Mouse (Mus musculus) kidney, adult 2 months (tissue): Measurements from ENCODE around the gene Rasgef1c.

Source experiments
- CTCF ChIP-seq: fragments of 200-500 bp; conservative IDR thresholded peaks from 2 replicates; pipeline ENCODE4 v1.5.1; 2011; ENCODE audit warnings: low read depth, mild to moderate bottlenecking, control low read depth, low read length, moderate library complexity, mixed read lengths; ENCODE audit not compliant: insufficient read depth, insufficient read length
- POLR2A ChIP-seq: fragments of 200-500 bp; IDR thresholded peaks from one replicate; pipeline ENCODE4 v1.6.1; 2011; ENCODE audit warnings: low read depth, low read length, control low read depth

DNA sequence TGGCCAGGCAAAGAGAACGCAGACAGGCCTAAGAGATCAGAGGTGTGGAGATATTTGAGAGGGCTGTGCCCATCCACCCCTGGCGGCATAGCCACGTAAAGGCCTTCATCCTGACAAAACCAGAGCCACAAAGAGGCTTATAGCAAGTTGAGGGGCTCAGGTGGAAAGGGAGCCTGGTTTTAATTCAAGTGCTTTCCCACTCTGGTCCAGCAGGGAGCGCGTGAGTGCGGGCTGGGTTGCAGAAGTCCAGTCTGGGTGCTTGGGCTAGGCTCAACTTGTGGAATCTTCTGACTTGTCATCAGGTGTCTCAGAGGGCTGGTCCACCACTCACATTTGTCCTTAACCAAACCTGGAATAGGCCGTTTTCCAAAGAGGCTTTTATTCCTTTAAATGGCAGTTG, 1.7 kb downstream of the Rasgef1c start:
- TF ChIP-seq CTCF (peak; percentile 68), POLR2A (no peak)
